Mouse (Mus musculus): ENCODE measurements at regions not wholly inside any gene's neighbourhood (a gene's known extent, or its start where the extent isn't known, plus 50 kb on each side); places are given as distances from the start of the nearest gene placed in this dataset.

DNA sequence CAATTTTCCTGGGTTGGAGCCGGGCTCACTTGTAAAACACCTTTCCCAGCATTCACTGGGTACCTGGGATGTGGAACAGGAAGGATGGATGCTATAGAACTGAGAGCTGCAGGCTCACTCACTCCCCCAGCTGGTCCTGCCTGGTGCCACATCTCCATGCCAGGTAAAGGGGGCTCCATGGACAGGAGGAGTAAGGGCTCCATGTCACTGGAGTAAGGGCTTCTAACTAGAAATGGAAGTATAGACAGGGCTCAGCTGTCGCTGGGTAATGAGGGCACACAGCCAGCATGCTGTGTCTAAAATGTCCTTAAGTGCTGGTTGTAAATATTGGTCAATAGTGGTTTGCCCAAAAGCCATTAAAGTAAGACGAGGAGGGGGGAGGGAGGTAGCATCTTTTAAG, 99.4 kb upstream of the Gpr12 start:
- no peaks in the 10 kb centered on the region for H3K27me3 ChIP-seq (replicated peaks; ENCODE audit: control insufficient read depth, insufficient read depth, low read length)
- no peak overlapping the region for H3K4me2 ChIP-seq (ENCODE audit: low read depth, low read length)
- WGBS = 52% methylated on average over 3 of the region's 3 CpGs
- no peak overlapping the region for H3K4me3 ChIP-seq (ENCODE audit: low read depth, low read length)
- H3K27ac ChIP-seq (replicated peaks; ENCODE audit: low read depth, low read length) = no peak overlapping the region
- H3K9me3 ChIP-seq (ENCODE audit: control insufficient read depth, low read length) = no peaks in the 10 kb centered on the region
- ATAC-seq (ENCODE audit: low read depth) (no peak), DNase-seq (ENCODE audit: low spot score) (no peak)
- H3K36me3 ChIP-seq (ENCODE audit: control insufficient read depth, insufficient read depth, low read length) = no peaks in the 10 kb centered on the region
- H3K4me1 ChIP-seq (ENCODE audit: control insufficient read depth, insufficient read depth, low read length) = no peaks in the 10 kb centered on the region
- no peak overlapping the region for H3K9ac ChIP-seq (ENCODE audit: low read depth, low read length)

DNA sequence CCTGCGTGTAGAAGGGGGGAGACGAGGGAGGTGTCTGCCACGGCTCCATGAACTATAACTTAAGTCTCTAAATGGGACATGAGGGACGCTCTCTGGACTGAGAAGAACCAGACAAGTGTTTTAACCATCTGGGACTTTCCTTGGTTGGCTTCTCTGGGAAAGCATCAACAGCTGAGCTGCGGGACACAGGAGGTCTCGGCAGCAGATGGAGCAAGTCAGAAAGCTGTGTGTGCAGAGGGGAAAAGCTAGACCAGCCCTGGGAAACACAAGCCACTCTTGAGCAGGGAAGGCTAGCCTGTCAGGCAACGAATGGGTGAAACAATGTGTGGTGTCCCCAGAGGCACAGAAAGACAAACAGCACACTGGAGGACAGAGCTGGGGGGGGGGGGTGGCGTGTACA, 98.5 kb upstream of the Gpr12 start:
- ATAC-seq (ENCODE audit: low read depth) = no peak

DNA sequence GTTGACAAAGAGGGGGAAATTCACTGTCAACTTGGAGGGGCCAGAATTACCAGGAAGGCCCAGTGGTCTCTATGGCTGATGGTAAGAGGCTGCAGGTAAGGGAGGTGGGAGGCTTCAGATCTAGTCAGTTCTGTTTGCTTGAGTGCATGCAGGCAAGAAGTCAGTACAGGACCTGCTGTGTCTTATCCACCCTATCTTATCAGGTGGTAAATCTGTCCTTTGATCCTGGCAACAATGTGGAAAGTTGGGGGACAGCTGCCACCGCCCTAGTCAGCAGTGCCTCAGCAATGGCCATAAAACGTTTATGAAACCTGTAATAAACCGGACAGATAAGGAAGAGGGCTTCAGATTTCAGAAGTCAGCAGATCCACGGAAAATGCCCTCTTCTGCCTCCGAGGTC, 97.9 kb upstream of the Gpr12 start:
- no peaks in the 10 kb centered on the region for H3K4me1 ChIP-seq (ENCODE audit: control insufficient read depth, insufficient read depth, low read length)
- WGBS = 49% methylated on average over 5 of the region's 5 CpGs
- H3K9ac ChIP-seq (ENCODE audit: low read depth, low read length) = no peak overlapping the region

More for the DNA sequence above, 98.5 kb upstream of the Gpr12 start:
- no peaks in the 10 kb centered on the region for H3K9me3 ChIP-seq (ENCODE audit: control insufficient read depth, low read length)
- H3K27me3 ChIP-seq (replicated peaks; ENCODE audit: control insufficient read depth, insufficient read depth, low read length) = no peaks in the 10 kb centered on the region
- no peaks in the 10 kb centered on the region for H3K36me3 ChIP-seq (ENCODE audit: control insufficient read depth, insufficient read depth, low read length)
- H3K9ac ChIP-seq (ENCODE audit: low read depth, low read length) = no peak overlapping the region
- H3K27ac ChIP-seq (replicated peaks; ENCODE audit: low read depth, low read length) = no peak overlapping the region
- WGBS = 49% methylated on average over 8 of the region's 8 CpGs
- no peaks in the 10 kb centered on the region for H3K4me1 ChIP-seq (ENCODE audit: control insufficient read depth, insufficient read depth, low read length)
- H3K4me3 ChIP-seq (ENCODE audit: low read depth, low read length) = no peak overlapping the region
- no peak overlapping the region for H3K4me2 ChIP-seq (ENCODE audit: low read depth, low read length)
- DNase-seq (ENCODE audit: low spot score) = no peak

DNA sequence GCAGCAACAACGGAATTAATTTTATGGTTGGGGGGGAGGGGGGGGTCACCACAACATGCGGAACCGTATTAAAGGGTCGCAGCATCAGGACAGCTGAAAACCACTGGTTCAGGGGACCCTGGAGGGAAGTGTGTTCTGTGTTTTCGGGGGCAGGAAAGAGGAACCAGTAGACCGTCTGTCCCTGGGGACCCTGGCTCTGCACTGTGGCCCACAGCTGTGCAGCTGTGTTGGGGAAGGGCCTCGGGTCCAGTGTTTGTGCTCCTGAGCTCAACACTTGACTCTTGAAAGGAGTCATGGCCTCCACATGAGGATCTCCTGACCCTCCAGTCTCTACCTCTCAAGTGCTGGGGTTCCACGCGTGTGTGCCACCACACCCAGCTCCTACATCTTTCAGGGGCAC, 96.5 kb upstream of the Gpr12 start:
- no peak for DNase-seq (ENCODE audit: low spot score)
- H3K9me3 ChIP-seq (ENCODE audit: control insufficient read depth, low read length) = no peaks in the 10 kb centered on the region
- no peaks in the 10 kb centered on the region for H3K36me3 ChIP-seq (ENCODE audit: control insufficient read depth, insufficient read depth, low read length)
- ATAC-seq (ENCODE audit: low read depth) = no peak
- no peak overlapping the region for H3K27ac ChIP-seq (replicated peaks; ENCODE audit: low read depth, low read length)
- 84% methylated on average over 9 of the region's 9 CpGs for WGBS
- H3K4me2 ChIP-seq (ENCODE audit: low read depth, low read length) = no peak overlapping the region
- H3K27me3 ChIP-seq (replicated peaks; ENCODE audit: control insufficient read depth, insufficient read depth, low read length) = no peaks in the 10 kb centered on the region
- H3K9ac ChIP-seq (ENCODE audit: low read depth, low read length) = no peak overlapping the region
- H3K4me3 ChIP-seq (ENCODE audit: low read depth, low read length) = no peak overlapping the region
- H3K4me1 ChIP-seq (ENCODE audit: control insufficient read depth, insufficient read depth, low read length) = no peaks in the 10 kb centered on the region

More for the DNA sequence above, 97.9 kb upstream of the Gpr12 start:
- no peak for DNase-seq (ENCODE audit: low spot score)
- no peaks in the 10 kb centered on the region for H3K9me3 ChIP-seq (ENCODE audit: control insufficient read depth, low read length)
- H3K27me3 ChIP-seq (replicated peaks; ENCODE audit: control insufficient read depth, insufficient read depth, low read length) = no peaks in the 10 kb centered on the region
- H3K4me3 ChIP-seq (ENCODE audit: low read depth, low read length) = no peak overlapping the region
- no peaks in the 10 kb centered on the region for H3K36me3 ChIP-seq (ENCODE audit: control insufficient read depth, insufficient read depth, low read length)
- H3K4me2 ChIP-seq (ENCODE audit: low read depth, low read length) = no peak overlapping the region
- no peak overlapping the region for H3K27ac ChIP-seq (replicated peaks; ENCODE audit: low read depth, low read length)
- no peak for ATAC-seq (ENCODE audit: low read depth)

DNA sequence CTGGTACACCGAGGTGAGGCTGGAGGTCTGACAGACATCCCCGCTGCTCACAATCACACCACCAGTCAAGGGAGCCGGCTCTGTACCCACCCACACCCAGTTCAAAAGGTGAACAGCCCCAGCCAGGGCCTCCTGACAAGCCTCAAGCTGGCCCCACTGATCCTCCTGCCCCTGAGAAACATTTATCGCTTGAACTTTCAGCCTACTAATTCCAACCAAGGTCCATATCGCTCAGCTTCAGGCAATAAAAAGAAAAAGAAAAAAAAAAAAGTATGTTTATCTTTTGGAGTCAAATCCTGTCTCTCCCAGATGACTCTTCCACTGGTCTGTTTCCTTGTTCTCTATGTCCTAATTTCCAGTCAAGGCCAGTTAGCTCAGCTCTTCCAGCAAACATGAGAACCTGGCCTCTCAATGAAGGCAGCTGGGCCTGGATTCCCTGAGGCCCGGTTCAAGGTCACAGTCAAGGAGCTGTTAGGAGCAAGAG, 94.2 kb upstream of the Gpr12 start:
- H3K27ac ChIP-seq (replicated peaks; ENCODE audit: low read depth, low read length) = no peak overlapping the region
- H3K4me3 ChIP-seq (ENCODE audit: low read depth, low read length) = no peak overlapping the region
- no peak overlapping the region for H3K9ac ChIP-seq (ENCODE audit: low read depth, low read length)
- H3K9me3 ChIP-seq (ENCODE audit: control insufficient read depth, low read length) = no peaks in the 10 kb centered on the region
- no peaks in the 10 kb centered on the region for H3K27me3 ChIP-seq (replicated peaks; ENCODE audit: control insufficient read depth, insufficient read depth, low read length)
- DNase-seq (ENCODE audit: low spot score) (no peak), ATAC-seq (ENCODE audit: low read depth) (no peak)
- H3K4me1 ChIP-seq (ENCODE audit: control insufficient read depth, insufficient read depth, low read length) = no peaks in the 10 kb centered on the region
- H3K36me3 ChIP-seq (ENCODE audit: control insufficient read depth, insufficient read depth, low read length) = no peaks in the 10 kb centered on the region
- H3K4me2 ChIP-seq (ENCODE audit: low read depth, low read length) = no peak overlapping the region
- 78% methylated on average over 6 of the region's 6 CpGs for WGBS

- Histone ChIP-seq H3K9me3 (ENCODE audit: control insufficient read depth, low read length) (no peaks in the 10 kb centered on the region), H3K27me3 (replicated peaks; ENCODE audit: control insufficient read depth, insufficient read depth, low read length) (no peaks in the 10 kb centered on the region), H3K9ac (ENCODE audit: low read depth, low read length) (no peak overlapping the region), H3K4me1 (ENCODE audit: control insufficient read depth, insufficient read depth, low read length) (no peaks in the 10 kb centered on the region), H3K36me3 (ENCODE audit: control insufficient read depth, insufficient read depth, low read length) (no peaks in the 10 kb centered on the region), H3K4me2 (ENCODE audit: low read depth, low read length) (no peak overlapping the region), H3K27ac (replicated peaks; ENCODE audit: low read depth, low read length) (no peak overlapping the region), H3K4me3 (ENCODE audit: low read depth, low read length) (no peak overlapping the region)
- no peak for DNase-seq (ENCODE audit: low spot score)
- WGBS = 67% methylated on average over 10 of the region's 10 CpGs
- no peak for ATAC-seq (ENCODE audit: low read depth)
Measured at GRCm38 (mm10) chr5:146678775-146679170, 93.7 kb upstream of the Gpr12 start.

- no peak overlapping the region for H3K4me2 ChIP-seq (ENCODE audit: low read depth, low read length)
- H3K27ac ChIP-seq (replicated peaks; ENCODE audit: low read depth, low read length) = no peak overlapping the region
- WGBS = 77% methylated on average over 13 of the region's 13 CpGs
- no peaks in the 10 kb centered on the region for H3K27me3 ChIP-seq (replicated peaks; ENCODE audit: control insufficient read depth, insufficient read depth, low read length)
- no peaks in the 10 kb centered on the region for H3K36me3 ChIP-seq (ENCODE audit: control insufficient read depth, insufficient read depth, low read length)
- no peaks in the 10 kb centered on the region for H3K4me1 ChIP-seq (ENCODE audit: control insufficient read depth, insufficient read depth, low read length)
- no peak overlapping the region for H3K9ac ChIP-seq (ENCODE audit: low read depth, low read length)
- no peak overlapping the region for H3K4me3 ChIP-seq (ENCODE audit: low read depth, low read length)
- DNase-seq (ENCODE audit: low spot score) (no peak), ATAC-seq (ENCODE audit: low read depth) (no peak)
- H3K9me3 ChIP-seq (ENCODE audit: control insufficient read depth, low read length) = no peaks in the 10 kb centered on the region
Measured at GRCm38 (mm10) chr5:146678049-146678774, 93.2 kb upstream of the Gpr12 start.

DNA sequence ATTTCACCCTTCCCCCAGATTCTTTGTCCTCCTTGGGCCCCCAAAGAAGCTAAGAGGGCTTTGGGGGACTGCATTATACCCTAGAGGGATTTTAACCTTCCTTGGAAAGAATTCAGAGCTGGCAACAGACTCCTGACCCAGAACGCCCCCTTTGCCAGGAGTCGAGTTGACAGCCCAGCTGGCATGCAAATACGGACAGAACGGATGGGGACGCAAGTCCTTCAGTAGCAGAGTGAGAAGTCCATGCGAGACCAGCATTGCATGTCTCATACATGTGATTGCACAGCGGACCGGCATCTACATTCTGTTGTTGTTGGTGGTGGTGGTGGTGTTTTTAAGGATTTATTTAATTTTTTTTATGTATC, 92.1 kb upstream of the Gpr12 start:
- ATAC-seq (ENCODE audit: low read depth) (no peak), DNase-seq (ENCODE audit: low spot score) (no peak)
- Histone ChIP-seq H3K36me3 (ENCODE audit: control insufficient read depth, insufficient read depth, low read length) (no peaks in the 10 kb centered on the region), H3K4me1 (ENCODE audit: control insufficient read depth, insufficient read depth, low read length) (no peaks in the 10 kb centered on the region), H3K9ac (ENCODE audit: low read depth, low read length) (no peak overlapping the region), H3K27me3 (replicated peaks; ENCODE audit: control insufficient read depth, insufficient read depth, low read length) (no peaks in the 10 kb centered on the region), H3K4me3 (ENCODE audit: low read depth, low read length) (no peak overlapping the region), H3K4me2 (ENCODE audit: low read depth, low read length) (no peak overlapping the region), H3K27ac (replicated peaks; ENCODE audit: low read depth, low read length) (no peak overlapping the region), H3K9me3 (ENCODE audit: control insufficient read depth, low read length) (no peaks in the 10 kb centered on the region)
- WGBS = 71% methylated on average over 8 of the region's 8 CpGs

GRCm38 (mm10) chr5:146676470-146677150, 91.6 kb upstream of the Gpr12 start:
- H3K9ac ChIP-seq (ENCODE audit: low read depth, low read length) = no peak overlapping the region
- ATAC-seq (ENCODE audit: low read depth) (peak; percentile 26; the same call in 1 of the 2 replicates), DNase-seq (ENCODE audit: low spot score) (peak; percentile 46)
- H3K27ac ChIP-seq (replicated peaks; ENCODE audit: low read depth, low read length) = no peak overlapping the region
- H3K27me3 ChIP-seq (replicated peaks; ENCODE audit: control insufficient read depth, insufficient read depth, low read length) = no peaks in the 10 kb centered on the region
- H3K9me3 ChIP-seq (ENCODE audit: control insufficient read depth, low read length) = no peaks in the 10 kb centered on the region
- no peaks in the 10 kb centered on the region for H3K4me1 ChIP-seq (ENCODE audit: control insufficient read depth, insufficient read depth, low read length)
- WGBS = 70% methylated on average over 12 of the region's 12 CpGs
- H3K4me2 ChIP-seq (ENCODE audit: low read depth, low read length) = no peak overlapping the region
- H3K36me3 ChIP-seq (ENCODE audit: control insufficient read depth, insufficient read depth, low read length) = no peaks in the 10 kb centered on the region
- H3K4me3 ChIP-seq (ENCODE audit: low read depth, low read length) = no peak overlapping the region

Measured in embryonic facial prominence, embryonic 14.5 days (tissue).